In genomic region chr13:85507374-85508101, GRCm38 (mm10) we compare ENCODE assay signal across 11 mouse cellular contexts.
DNase-seq lines count a peak whose midpoint lies in the region; ATAC-seq and TF ChIP-seq lines count a peak whose summit lies in the region.
"Had no signal": no experiment of that assay in that cellular context is flagged by ENCODE, and none has a peak within 500 bp of the region (broad histone marks: within the 10 kb centered on the region; RNA-seq: fewer than 3 reads in every experiment).

No protein-coding gene starts in this region.

- no peaks in the 10 kb centered on the region for H3K36me3 ChIP-seq in liver, embryonic 14.5 days (replicated peaks; ENCODE audit: control insufficient read depth, insufficient read depth, low read depth)
- H3K36me3 ChIP-seq in splenic B cell, adult 2 months (ENCODE audit: control insufficient read depth, insufficient read depth, low read length, poor library complexity, severe bottlenecking): no peaks in the 10 kb centered on the region
- H3K36me3 ChIP-seq: limb, embryonic 10.5 days had no signal

- no peak overlapping the region for H3K4me3 ChIP-seq in gastrocnemius, adult 2 months
- no peak overlapping the region for H3K4me3 ChIP-seq in liver, embryonic 14.5 days (ENCODE audit: insufficient read depth in 1 of 2, low read depth in 2 of 2, low read length in 2 of 2)
- H3K4me3 ChIP-seq: limb, embryonic 10.5 days had no signal

- intact Hi-C loops in gastrocnemius, adult 2 months (cut with DNase I): no loop called here
- intact Hi-C loops in left cerebral cortex, postnatal 25 days (cut with DNase I): no loop called here

- H3K4me1 ChIP-seq in liver, embryonic 14.5 days (replicated peaks; ENCODE audit: control insufficient read depth in 2 of 2, insufficient read depth in 2 of 2, low read length in 1 of 2): peaks cover 16 to 25% of the 10 kb centered on the region in 2 experiments

- H3K9ac ChIP-seq in liver, embryonic 14.5 days (replicated peaks): peak overlapping the region; percentile 31; the same call in 1 of the 2 replicates

- no peak for DNase-seq in gastrocnemius, adult 2 months
- DNase-seq in gastrocnemius, postnatal 25 days: no peak
- peak in 2 of 3 experiments; percentile 12 to 24 for DNase-seq in liver, embryonic 14.5 days (ENCODE audit: low read depth in 3 of 3, low spot score in 3 of 3)
- DNase-seq in splenic B cell, adult 2 months (ENCODE audit: low read depth, low spot score): peak; percentile 72
- DNase-seq in adrenal gland, adult (ENCODE audit: inconsistent age in 2 of 2, low spot score in 1 of 2): no peak
- no peak for DNase-seq in left cerebral cortex, postnatal 25 days (ENCODE audit: low spot score in 2 of 2)
- no peak for DNase-seq in urinary bladder, postnatal 10 days (ENCODE audit: low spot score)
- DNase-seq: cerebellum, adult 18-20 months; gastrocnemius, postnatal 36 days had no signal

- WGBS in liver, embryonic 14.5 days (ENCODE audit: insufficient replicate concordance): 6% methylated on average over 6 of the region's 6 CpGs

- 0 out of 2 replicates have a peak overlapping the region, but pooled peaks have one; percentile 5 for H3K27ac ChIP-seq in gastrocnemius, adult 2 months
- no peak overlapping the region for H3K27ac ChIP-seq in liver, embryonic 14.5 days
- H3K27ac ChIP-seq: limb, embryonic 10.5 days had no signal

- peak; percentile 73 for ATAC-seq in common myeloid progenitor, adult 5-6 weeks (replicated peaks; ENCODE audit: low read depth, poor library complexity, severe bottlenecking)
- peak; percentile 64; the same call in 1 of the 2 replicates for ATAC-seq in liver, embryonic 14.5 days (ENCODE audit: insufficient read depth)

- no peak for TF ChIP-seq EP300 in liver, embryonic 14.5 days (IDR thresholded peaks at IDR 0.05; ENCODE audit: low read depth)

- no peaks in the 10 kb centered on the region for H3K27me3 ChIP-seq in liver, embryonic 14.5 days (ENCODE audit: control insufficient read depth, insufficient read depth, low read length)
- no peaks in the 10 kb centered on the region for H3K27me3 ChIP-seq in splenic B cell, adult 2 months (ENCODE audit: control insufficient read depth, insufficient read depth, low read length, poor library complexity, severe bottlenecking)

- peak overlapping the region; percentile 40 for H3K4me2 ChIP-seq in liver, embryonic 14.5 days (ENCODE audit: low read depth)

- no peak for TF ChIP-seq CTCF in gastrocnemius, adult 2 months (IDR thresholded peaks at IDR 0.05)
- TF ChIP-seq CTCF in liver, embryonic 14.5 days (IDR thresholded peaks at IDR 0.05; ENCODE audit: low read depth): no peak

- no peaks in the 10 kb centered on the region for H3K9me3 ChIP-seq in liver, embryonic 14.5 days (ENCODE audit: control insufficient read depth, low read length)
- H3K9me3 ChIP-seq: limb, embryonic 10.5 days had no signal

Comparison
In these comparisons a context has a peak if more than half of its experiments do, and no peak if none do; other contexts are left out.
1. DNase-seq: peak in liver, embryonic 14.5 days (2 of 3) and splenic B cell, adult 2 months (single experiment); none in gastrocnemius, adult 2 months (single experiment), gastrocnemius, postnatal 25 days (single experiment), adrenal gland, adult (0 of 2), left cerebral cortex, postnatal 25 days (0 of 2) and urinary bladder, postnatal 10 days (single experiment).